Mouse (Mus musculus) adrenal gland, adult 2 months (tissue): ENCODE measurements around the gene Kif3b. TPM values are rescaled to one million over a fixed set of nuclear protein-coding genes. Genes with fewer than 3 reads are reported as not detected.
A peak's percentile ranks its signal among the peaks of the same experiment; 100 is the strongest.
"Not testable (repeated sequence)": the region's sequence is repeated elsewhere in the genome, so short reads cannot be mapped to it uniquely, and the experiment has no call there.

Experiments used
- DNase-seq: peaks from one replicate; pipeline ENCODE4 v3.0.0; 2021
- long read RNA-seq: library from polyadenylated mRNA; stranded (forward); transcript quantifications from one replicate; pipeline ENCODE4 v2.0.0, GENCODE M21; 2021
- polyA plus RNA-seq: library from polyadenylated mRNA; depleted of rRNA; stranded (reverse); fragments of >200 nt; gene quantifications from 2 replicates; pipeline ENCODE4 v1.2.3, GENCODE M21; 2012; rRNA removed
- total RNA-seq, 2 experiments: library from RNA; stranded (reverse); gene quantifications; 2 replicates each; pipeline ENCODE4 v1.2.3; 2021

Gene Kif3b
- total RNA-seq (10 to 100 TPM; 26.3 to 29.5 TPM), polyA plus RNA-seq (3.7 and 4.3 TPM in 2 replicates)
- long read RNA-seq, full-length matches to known transcripts, result 7 of 14 reads
- long read RNA-seq, partial matches to known transcripts, result 3 of 14 reads
- long read RNA-seq, other reads (novel, unspliced or antisense), result 4 of 14 reads

DNA sequence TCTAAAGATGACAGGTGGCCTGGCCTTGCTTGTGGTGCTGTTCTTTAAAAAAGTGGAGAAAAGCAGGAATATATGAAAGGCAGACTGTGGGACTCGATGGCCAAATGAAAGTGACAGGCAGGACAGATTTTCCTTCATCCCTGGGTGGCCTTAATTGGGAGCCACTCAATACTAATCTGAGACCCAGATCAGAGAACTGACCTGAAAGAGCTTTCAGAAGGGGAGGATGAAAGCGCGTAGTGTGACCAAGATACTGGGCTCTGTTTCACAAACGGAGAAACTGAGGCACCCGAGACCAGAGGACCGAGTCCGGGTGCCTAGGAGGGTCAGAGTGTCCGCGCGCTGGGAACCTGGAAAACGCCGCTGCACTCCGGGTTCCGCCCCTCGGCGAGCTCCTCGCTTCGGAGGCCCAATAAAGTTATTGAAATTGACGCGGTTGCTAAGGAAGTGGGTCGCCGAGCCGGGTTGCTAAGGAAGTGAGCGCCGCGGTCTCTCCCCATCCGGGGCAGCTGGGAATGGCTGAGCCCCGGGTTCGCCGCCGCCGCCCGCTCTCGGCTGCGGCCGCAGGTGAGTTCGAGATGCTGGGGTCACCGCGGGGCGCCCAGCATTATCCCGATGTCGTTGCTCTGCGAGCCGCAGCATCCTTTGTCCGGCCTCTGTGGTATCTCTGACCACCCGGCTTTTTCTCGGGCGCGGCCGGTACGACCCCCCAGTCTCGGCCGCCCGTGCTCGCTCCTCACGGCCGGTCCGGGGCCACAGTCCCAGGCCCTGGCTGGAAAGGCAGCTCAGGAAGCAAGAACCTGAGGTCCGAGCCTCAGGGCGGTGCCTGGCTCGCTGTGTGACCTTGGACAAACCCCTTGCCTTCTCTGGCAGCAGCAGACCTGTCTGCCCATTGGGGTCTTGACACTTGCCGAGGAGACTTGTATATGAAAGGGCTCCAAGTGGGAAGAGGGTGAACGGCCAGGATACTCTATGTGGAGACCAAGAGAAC lies at the start of gene Kif3b:
Kif3b (plus strand) TSS at position 476 of the 991 bp plus-strand sequence.
- peak; percentile 93 for DNase-seq

DNA sequence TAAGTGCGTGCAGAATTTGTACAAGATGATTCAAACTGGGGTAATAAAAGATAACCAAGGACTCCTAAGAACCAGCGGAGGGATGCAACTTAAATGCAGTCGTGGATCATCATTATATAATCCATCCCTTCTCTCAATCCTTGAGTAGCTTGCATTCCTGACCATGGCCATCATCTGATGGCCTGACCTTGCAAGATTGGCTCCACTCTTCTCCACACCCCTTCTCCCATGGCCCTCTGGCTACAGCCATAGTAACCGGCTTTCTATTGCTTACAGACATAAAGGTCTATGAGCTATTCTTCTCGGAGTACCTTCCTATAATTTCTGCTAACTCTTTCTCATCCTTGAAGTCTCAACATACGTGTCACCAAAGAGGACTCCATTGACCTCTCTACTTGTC lies 49.1 kb upstream of the Kif3b start:
- DNase-seq, result peak; percentile 58

- DNase-seq, result no peak
These were observed 41.5 kb upstream of the Kif3b start for GRCm38 (mm10) chr2:153249751-153250150.

- DNase-seq, result no peak
These were observed 34.6 kb upstream of the Kif3b start for GRCm38 (mm10) chr2:153256604-153257003.

- DNase-seq, result no peak
These were observed 32.0 kb upstream of the Kif3b start for GRCm38 (mm10) chr2:153259030-153259863.

- DNase-seq, result no peak
These were observed 31.1 kb upstream of the Kif3b start for GRCm38 (mm10) chr2:153259864-153260674.

GRCm38 (mm10) chr2:153263053-153263452 lies 28.2 kb upstream of the Kif3b start:
- no peak for DNase-seq

- DNase-seq, result no peak
These were observed 23.9 kb upstream of the Kif3b start for GRCm38 (mm10) chr2:153267331-153267730.

- DNase-seq, result not testable (repeated sequence)
These were observed 20.8 kb upstream of the Kif3b start for GRCm38 (mm10) chr2:153270231-153270915.

GRCm38 (mm10) chr2:153274200-153274918 lies 16.9 kb upstream of the Kif3b start:
- not testable (repeated sequence) for DNase-seq

DNA sequence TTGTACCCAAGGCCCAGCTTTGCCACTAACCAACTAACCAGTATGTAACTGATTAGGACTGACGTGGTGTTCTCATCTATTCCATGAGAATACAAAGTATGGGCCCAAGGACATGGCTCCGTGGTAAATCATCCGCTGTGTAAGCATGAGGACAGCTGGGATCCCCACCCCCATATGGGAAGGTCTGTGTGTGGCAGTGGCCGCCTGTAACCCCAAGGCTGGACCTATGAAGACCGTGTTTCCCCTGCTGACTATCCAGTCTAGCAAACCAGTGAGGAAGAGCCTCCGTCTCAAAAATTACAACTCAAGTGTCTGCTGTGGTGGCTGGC lies 16.3 kb upstream of the Kif3b start:
- DNase-seq, result peak; percentile 79

- DNase-seq, result not testable (repeated sequence)
These were observed 15.6 kb upstream of the Kif3b start for GRCm38 (mm10) chr2:153275577-153275976.

GRCm38 (mm10) chr2:153276440-153276839 lies 14.8 kb upstream of the Kif3b start:
- DNase-seq, result no peak

- DNase-seq, result not testable (repeated sequence)
These were observed 14.4 kb upstream of the Kif3b start for GRCm38 (mm10) chr2:153276846-153277245.

DNA sequence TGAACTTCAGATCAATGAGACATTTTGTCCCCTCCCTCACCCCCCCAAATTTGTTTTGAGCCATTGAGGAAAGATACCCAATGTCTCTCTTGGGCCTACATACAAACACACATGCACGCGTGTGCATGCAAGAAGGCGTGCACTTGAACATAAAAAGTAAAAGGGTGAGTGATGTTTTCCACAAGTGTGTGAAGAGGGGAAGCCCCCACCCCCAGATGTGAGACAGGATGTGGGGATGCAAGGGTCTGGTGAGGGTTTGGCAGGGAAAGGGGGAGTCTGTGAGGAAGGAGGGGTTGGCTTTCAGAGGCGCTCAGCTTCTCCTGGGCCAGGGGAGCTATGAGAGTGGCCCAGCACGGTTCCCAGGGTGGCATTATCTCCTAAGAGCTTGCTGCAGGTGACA lies 12.9 kb upstream of the Kif3b start:
- no peak for DNase-seq

DNA sequence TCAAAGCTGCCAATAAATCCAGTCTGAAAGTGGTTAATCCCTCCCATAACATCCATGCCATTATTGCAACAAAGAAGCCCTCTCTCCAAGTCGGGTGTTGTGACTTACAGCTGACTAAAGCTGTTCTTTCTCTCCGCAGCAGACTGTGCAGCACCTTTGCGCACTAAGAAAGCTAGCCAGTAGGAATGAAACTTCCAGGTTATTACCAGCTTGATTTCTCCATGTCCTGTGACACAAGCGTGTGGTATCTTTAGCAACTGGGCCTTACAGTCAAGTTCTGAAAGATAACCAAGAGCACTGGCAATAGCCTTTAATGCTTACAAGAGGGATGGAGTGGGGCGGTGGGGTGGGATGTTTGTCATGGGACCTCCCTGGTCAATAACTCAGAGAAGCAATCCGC lies 7.3 kb upstream of the Kif3b start:
- DNase-seq, result no peak

DNA sequence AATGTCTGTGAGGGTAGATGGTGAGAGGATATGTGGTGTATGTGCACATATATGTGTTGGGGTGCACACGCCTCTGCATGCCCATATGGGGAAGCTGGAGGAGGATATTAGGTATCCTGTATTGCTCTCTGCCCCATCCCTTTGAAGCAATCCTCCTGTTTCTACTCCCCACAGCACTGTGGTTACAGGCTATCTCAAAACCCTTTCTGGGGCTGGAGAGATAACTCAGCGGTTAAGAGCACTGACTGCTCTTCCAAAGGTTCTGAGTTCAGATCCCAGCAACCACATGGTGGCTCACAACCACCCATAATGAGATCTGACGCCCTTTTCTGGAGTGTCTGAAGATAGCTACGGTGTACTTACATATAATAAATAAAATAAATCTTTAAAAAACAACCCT lies 4.7 kb upstream of the Kif3b start:
- DNase-seq, result no peak

- DNase-seq, result peak; percentile 73
These were observed 3.4 kb upstream of the Kif3b start for GRCm38 (mm10) chr2:153287835-153288234.

DNA sequence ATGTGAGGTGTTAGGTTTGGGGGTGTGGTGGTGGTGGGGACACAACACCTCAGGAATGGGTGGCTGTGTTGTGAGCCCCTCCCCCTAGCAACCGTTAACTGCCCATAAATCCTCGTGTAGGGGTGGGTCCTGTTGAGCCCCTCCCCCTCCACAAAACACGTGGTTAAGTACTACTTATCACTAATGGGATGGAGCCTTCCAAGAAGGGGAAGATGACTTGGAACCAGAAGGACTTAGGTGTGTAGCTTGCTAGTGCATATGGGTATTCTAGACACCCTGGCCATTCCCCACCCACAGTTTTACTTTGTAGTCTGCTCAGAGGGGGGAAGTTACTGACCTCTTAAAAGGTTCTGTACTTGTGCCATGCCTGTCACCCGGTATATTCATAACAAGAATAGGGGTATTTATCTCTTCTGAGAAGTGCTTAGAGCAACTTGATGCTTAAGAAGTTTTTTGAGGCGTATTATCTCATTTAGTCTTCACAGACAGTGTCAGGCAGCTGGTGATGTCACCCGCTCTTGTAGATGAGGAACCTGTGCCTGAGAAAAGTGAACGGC lies 1.2 kb downstream of the Kif3b start:
- peak; percentile 17 for DNase-seq

- DNase-seq, result no peak
These were observed 4.0 kb downstream of the Kif3b start for GRCm38 (mm10) chr2:153295196-153295595.
